Mouse (Mus musculus) CD4-positive naive resting alpha-beta T cell, adult 57 days (primary cell): Measurements from ENCODE around the gene Erp44. TPM values are rescaled to one million over a fixed set of nuclear protein-coding genes. Genes with fewer than 3 reads are reported as not detected.

Experiments used
- total RNA-seq: library from RNA; stranded (reverse); gene quantifications from one replicate; pipeline ENCODE4 v1.2.4, GENCODE M21; 2023

Erp44 gene
- 57.0 TPM for total RNA-seq

GRCm38 (mm10) chr4:48279498-48280134 is at the start of gene Erp44, which contains the start of gene Invs:
Erp44 (minus strand) TSS chr4:48279558.
Invs (plus strand) TSS chr4:48279760.

Other genes with a start within 250 kb of the Erp44 start
- gene Nr4a3, start 234.4 kb downstream of the Erp44 start, total RNA-seq: 116 TPM
- 26.5 TPM for gene Stx17, start 154.6 kb downstream of the Erp44 start, total RNA-seq
- 9.0 TPM for gene Invs, start 202 bp upstream of the Erp44 start, total RNA-seq
- gene Tex10, start 193.9 kb upstream of the Erp44 start, total RNA-seq: 63.9 TPM